Mouse (Mus musculus) thymus, adult 2 months (tissue): Measurements from ENCODE around the gene Def8. TPM values are rescaled to one million over a fixed set of nuclear protein-coding genes. Genes with fewer than 3 reads are reported as not detected.

Source experiments
- DNase-seq: peaks from one replicate; pipeline ENCODE4 v3.0.0; 2021
- H3K27ac ChIP-seq: fragments of 200-500 bp; 2 replicates; pipeline ENCODE4 v1.5.1; 2012; ENCODE audit warnings: low read length, control low read depth; ENCODE audit not compliant: control insufficient read depth, insufficient read depth
- H3K27me3 ChIP-seq: fragments of 200-500 bp; 2 replicates; pipeline ENCODE4 v1.6.1; 2012; ENCODE audit warnings: mild to moderate bottlenecking, low read length, moderate library complexity, mixed read lengths; ENCODE audit not compliant: control insufficient read depth, insufficient read depth
- H3K36me3 ChIP-seq: fragments of 200-500 bp; 2 replicates; pipeline ENCODE4 v1.6.1; 2012; ENCODE audit warnings: mild to moderate bottlenecking, low read length, moderate library complexity; ENCODE audit not compliant: control insufficient read depth, insufficient read depth
- H3K4me1 ChIP-seq: fragments of 200-500 bp; replicated peaks from 2 replicates; pipeline ENCODE4 v1.6.1; 2012; ENCODE audit warnings: low read length; ENCODE audit not compliant: control insufficient read depth, insufficient read depth
- H3K4me3 ChIP-seq: fragments of 200-500 bp; 2 replicates; pipeline ENCODE4 v1.5.1; 2012; ENCODE audit warnings: mild to moderate bottlenecking, low read length, control low read depth, moderate library complexity; ENCODE audit not compliant: control insufficient read depth, insufficient read depth
- CTCF ChIP-seq: fragments of 200-500 bp; IDR thresholded peaks from 2 replicates; pipeline ENCODE4 v1.5.1; 2012; ENCODE audit warnings: mild to moderate bottlenecking, control low read depth, low read length, moderate library complexity, borderline replicate concordance; ENCODE audit not compliant: control insufficient read depth, poor library complexity, insufficient read depth; ENCODE audit errors: extremely low read depth
- POLR2A ChIP-seq: fragments of 200-500 bp; IDR thresholded peaks from 2 replicates; pipeline ENCODE4 v1.6.1; 2012; ENCODE audit warnings: mild to moderate bottlenecking, low read length, control low read depth, moderate library complexity; ENCODE audit not compliant: control insufficient read depth, poor library complexity, insufficient read depth; ENCODE audit errors: extremely low read depth
- WGBS: fragments of 180-500 bp; shearing (Covaris S2); methylation state at CpG from one replicate; pipeline ENCODE4 v1.1.7; 2018; 5-methylcytosine and 5-hydroxymethylcytosine counted together
- polyA plus RNA-seq: library from polyadenylated mRNA; depleted of rRNA; stranded (reverse); fragments of >200 nt; gene quantifications from 2 replicates; pipeline ENCODE4 v1.2.3, GENCODE M21; 2012

Gene Def8
- polyA plus RNA-seq, 1 experiment: 32.6 TPM

DNA sequence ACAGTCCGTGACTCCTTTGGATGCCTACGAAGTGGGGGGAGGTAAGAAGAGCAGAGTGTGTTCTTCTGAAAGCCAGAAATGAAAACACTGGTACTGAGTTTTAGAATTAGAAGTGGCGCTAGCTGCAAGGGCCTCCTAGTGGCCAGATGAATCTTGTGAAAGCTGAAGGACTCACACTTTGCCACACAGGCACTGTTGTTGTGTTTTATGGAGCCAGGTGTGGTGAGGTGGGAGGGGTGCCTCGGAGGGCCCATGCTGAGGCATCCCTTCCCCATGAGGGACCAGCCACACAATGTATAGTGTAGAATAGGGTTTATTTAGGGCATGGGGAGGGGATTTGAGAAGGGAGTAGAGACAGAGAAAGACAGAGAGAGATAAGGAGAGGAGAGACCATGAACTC lies 74.4 kb downstream of the Def8 start:
- H3K4me3 ChIP-seq: no peak overlapping the region
- peaks cover 55% of the 10 kb centered on the region for H3K36me3 ChIP-seq
- no peaks in the 10 kb centered on the region for H3K4me1 ChIP-seq
- DNase-seq: no peak
- TF ChIP-seq POLR2A (no peak), CTCF (no peak)
- H3K27ac ChIP-seq: no peak overlapping the region
- WGBS: 92% methylated on average over 4 of the region's 4 CpGs
- H3K27me3 ChIP-seq: no peaks in the 10 kb centered on the region

DNA sequence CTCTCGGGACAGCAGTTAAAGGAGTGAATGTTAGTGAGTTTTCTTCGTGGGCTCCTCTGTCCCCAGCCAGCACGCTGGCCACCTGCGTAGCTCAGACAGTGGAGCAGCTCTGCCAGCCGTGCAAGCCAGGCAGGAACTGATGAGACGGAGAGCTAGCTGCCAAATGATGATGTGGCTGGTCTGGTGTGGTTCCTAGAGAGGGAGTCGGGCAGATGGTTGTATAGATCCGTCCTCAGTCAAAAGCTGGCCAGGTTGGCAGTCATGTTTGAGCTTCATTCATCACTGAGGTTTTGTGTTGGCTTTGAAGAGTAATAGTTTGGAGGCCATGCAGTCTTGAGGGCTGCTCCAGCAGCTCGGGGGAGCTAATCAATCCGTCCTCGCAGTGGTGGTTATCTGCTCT lies 75.6 kb downstream of the Def8 start:
- TF ChIP-seq POLR2A (no peak), CTCF (no peak)
- Histone ChIP-seq H3K4me3 (no peak overlapping the region), H3K27ac (no peak overlapping the region), H3K4me1 (no peaks in the 10 kb centered on the region), H3K27me3 (no peaks in the 10 kb centered on the region), H3K36me3 (peaks cover 48% of the 10 kb centered on the region)
- no peak for DNase-seq
- 96% methylated on average over 11 of the region's 11 CpGs for WGBS

DNA sequence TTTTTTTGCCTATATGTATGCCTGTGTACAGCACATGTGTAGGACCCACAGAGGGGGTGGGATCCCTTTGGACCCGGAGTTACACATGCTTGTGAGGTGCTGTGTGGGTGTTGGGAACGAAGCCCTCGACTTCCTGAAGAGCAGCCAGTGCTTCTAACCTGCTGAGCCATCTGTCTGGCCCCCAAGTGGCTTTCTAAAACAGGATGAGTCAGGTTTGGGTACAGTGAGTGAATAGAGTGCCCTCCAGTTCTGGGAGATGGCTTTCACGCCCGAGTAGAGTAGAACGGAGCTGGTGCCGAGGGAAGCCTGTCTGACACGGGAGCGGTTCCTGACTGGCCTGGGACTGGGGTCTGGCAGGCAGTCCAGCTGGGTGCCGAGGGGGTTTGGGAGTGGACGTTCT lies 76.2 kb downstream of the Def8 start:
- TF ChIP-seq CTCF: no peak
- Histone ChIP-seq H3K27me3 (no peaks in the 10 kb centered on the region), H3K27ac (no peak overlapping the region), H3K4me1 (no peaks in the 10 kb centered on the region), H3K36me3 (peaks cover 44% of the 10 kb centered on the region), H3K4me3 (no peak overlapping the region)
- no peak for DNase-seq
- WGBS: 95% methylated on average over 11 of the region's 11 CpGs

DNA sequence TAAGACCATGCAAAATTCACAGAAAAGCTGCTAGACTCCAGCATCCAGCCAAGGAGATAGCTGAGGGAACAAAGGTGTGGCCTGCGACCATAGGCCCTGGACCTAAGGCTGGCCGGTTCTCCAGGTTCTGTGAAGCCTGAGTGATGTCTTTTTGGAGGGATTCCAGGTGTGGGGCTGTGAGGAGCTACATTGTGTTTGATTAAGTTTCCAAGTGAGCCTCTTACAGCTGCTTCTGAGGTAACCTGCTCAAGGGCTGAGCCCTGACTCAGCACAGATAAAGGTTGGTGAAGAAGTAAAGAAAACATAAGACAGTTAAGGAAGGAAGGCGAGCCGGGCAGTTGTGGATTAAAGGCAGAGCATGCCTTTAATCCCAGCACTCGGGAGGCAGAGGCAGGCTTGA lies 78.9 kb downstream of the Def8 start:
- Histone ChIP-seq H3K4me1 (no peaks in the 10 kb centered on the region), H3K27me3 (no peaks in the 10 kb centered on the region), H3K4me3 (no peak overlapping the region), H3K36me3 (peaks cover 27% of the 10 kb centered on the region), H3K27ac (no peak overlapping the region)
- DNase-seq: no peak
- TF ChIP-seq POLR2A: no peak
- no peak for TF ChIP-seq CTCF
- WGBS: 97% methylated on average over 5 of the region's 5 CpGs

DNA sequence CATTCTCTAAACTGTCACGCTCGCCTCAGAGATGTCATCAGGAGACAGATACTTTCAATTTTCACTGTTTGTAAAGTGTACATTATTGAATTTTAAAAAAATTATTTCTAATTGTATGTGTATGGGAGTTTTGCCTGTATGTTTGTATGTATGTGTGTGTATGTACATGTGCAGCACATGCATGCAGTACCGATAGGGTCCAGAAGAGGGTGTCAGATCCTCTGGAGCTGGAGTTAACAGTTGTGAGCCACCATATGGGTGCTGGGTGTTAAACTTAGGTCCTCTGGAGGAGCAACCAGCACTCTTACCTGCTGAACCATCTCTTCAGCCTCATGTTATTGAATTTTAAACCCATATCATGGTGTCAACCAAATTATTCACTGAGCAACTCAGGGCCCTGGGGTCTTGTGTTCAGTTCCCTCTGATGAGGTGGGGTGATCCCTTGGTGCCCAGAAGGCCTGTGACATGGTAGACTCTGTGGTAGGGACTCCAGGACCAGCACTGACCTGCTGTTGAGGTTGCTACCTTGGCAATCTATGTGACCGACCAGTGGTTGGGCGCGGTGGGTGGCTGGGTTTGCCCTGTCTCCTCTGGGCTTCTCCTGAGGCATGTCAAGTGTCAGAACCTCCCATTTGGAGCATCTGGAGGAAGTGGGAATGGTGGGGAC lies 80.6 kb downstream of the Def8 start:
- no peaks in the 10 kb centered on the region for H3K4me1 ChIP-seq
- DNase-seq: no peak
- H3K27ac ChIP-seq: no peak overlapping the region
- H3K36me3 ChIP-seq: peaks cover 27% of the 10 kb centered on the region
- no peaks in the 10 kb centered on the region for H3K27me3 ChIP-seq
- TF ChIP-seq POLR2A (no peak), CTCF (no peak)
- WGBS: 98% methylated on average over 6 of the region's 6 CpGs
- H3K4me3 ChIP-seq: no peak overlapping the region

DNA sequence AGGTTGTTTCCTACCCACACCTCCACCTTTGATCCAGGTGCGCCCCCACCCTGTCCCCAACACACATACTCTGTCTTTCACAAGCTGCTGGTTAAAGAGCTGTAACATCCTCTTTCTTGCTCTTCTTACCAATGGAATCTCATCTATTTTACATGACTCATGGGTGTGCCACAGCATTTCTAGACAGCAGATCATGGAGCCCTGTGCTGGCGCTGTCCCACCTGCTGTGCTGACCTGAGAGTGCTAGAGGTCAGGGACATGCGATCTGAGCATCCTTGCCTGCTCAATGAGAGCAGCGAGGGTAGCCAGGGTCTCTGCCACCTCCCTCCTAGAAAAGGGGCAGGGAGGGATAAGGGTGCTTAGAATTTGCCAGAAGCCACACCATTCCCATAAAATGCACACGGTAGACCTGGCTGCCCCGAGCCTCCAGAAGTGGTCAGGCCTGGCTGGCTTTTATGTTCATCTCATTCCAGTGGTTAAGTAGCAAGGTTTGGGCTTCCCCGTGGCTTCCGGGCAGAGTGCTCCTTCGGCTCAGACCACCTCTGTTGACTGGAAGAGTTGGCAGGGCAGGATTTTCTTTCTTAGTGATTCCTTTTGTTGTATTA lies 81.4 kb downstream of the Def8 start:
- Histone ChIP-seq H3K27ac (no peak overlapping the region), H3K27me3 (no peaks in the 10 kb centered on the region), H3K36me3 (peaks cover 26% of the 10 kb centered on the region), H3K4me3 (no peak overlapping the region), H3K4me1 (no peaks in the 10 kb centered on the region)
- TF ChIP-seq POLR2A: no peak
- TF ChIP-seq CTCF: no peak
- WGBS: 97% methylated on average over 9 of the region's 9 CpGs
- no peak for DNase-seq
